Mouse (Mus musculus): ENCODE measurements at regions not wholly inside any gene's neighbourhood (a gene's known extent, or its start where the extent isn't known, plus 50 kb on each side); places are given as distances from the start of the nearest gene placed in this dataset.

GRCm38 (mm10) chr1:39106372-39106643, 87.2 kb upstream of the Npas2 start:
- H3K4me3 ChIP-seq (ENCODE audit: low read depth, low read length), result no peak overlapping the region
- no peak overlapping the region for H3K4me2 ChIP-seq (ENCODE audit: low read length)
- no peaks in the 10 kb centered on the region for H3K9me3 ChIP-seq (replicated peaks; ENCODE audit: control insufficient read depth, low read length)
- no peaks in the 10 kb centered on the region for H3K4me1 ChIP-seq (ENCODE audit: control insufficient read depth, insufficient read depth, low read length)
- no peaks in the 10 kb centered on the region for H3K36me3 ChIP-seq (ENCODE audit: control insufficient read depth, insufficient read depth, low read length)
- ATAC-seq, result no peak
- H3K27me3 ChIP-seq (replicated peaks; ENCODE audit: control insufficient read depth, insufficient read depth, low read length), result no peaks in the 10 kb centered on the region
- DNase-seq (ENCODE audit: low spot score), result no peak
- H3K27ac ChIP-seq (ENCODE audit: low read depth, low read length), result no peak overlapping the region
- WGBS, result 35% methylated on average over 4 of the region's 4 CpGs
- H3K9ac ChIP-seq (ENCODE audit: low read length), result no peak overlapping the region

DNA sequence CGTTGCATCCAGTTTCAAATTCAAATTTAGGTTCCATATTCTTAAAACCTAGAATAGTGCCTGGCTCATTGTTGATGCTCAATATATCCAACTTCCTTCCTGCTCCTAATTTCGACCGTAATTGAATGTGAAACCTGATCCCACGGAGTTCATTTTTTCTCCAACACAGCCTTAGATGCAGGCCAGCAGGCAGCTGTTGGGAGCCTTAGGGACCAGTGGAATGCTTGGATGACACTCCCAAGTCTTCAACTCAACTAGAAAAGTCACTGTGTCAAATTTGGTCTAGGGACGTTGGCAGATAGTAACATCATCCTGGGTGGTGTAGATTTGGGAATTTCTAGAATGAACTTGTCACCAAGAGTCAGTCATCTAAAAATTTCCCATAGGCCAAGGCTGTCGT, 86.9 kb upstream of the Npas2 start:
- Histone ChIP-seq H3K27me3 (replicated peaks; ENCODE audit: control insufficient read depth, insufficient read depth, low read length) (no peaks in the 10 kb centered on the region), H3K36me3 (ENCODE audit: control insufficient read depth, insufficient read depth, low read length) (no peaks in the 10 kb centered on the region), H3K4me1 (ENCODE audit: control insufficient read depth, insufficient read depth, low read length) (no peaks in the 10 kb centered on the region), H3K27ac (ENCODE audit: low read depth, low read length) (no peak overlapping the region), H3K4me3 (ENCODE audit: low read depth, low read length) (no peak overlapping the region), H3K9me3 (replicated peaks; ENCODE audit: control insufficient read depth, low read length) (no peaks in the 10 kb centered on the region), H3K4me2 (ENCODE audit: low read length) (no peak overlapping the region), H3K9ac (ENCODE audit: low read length) (no peak overlapping the region)
- no peak for DNase-seq (ENCODE audit: low spot score)
- ATAC-seq, result no peak
- WGBS, result 64% methylated on average over 6 of the region's 6 CpGs

DNA sequence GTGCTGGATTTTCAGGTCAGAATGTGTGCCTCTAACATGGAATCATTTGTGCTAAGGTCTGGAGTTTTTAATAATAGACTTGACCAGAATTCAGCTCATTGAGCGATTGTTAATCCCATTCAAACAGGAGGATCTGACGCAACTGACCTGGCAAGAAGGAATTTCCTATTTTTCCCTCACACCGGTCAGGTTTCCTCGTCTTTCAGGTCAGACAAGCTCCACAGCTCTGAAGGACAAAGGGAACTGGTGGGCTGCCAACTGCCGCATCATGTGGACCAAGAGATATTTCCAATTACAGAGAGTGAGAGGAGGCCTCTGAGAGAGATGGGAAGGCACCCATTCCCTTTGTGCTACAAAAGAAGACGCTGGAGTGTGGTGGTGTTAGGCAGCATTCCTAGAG, 77.2 kb upstream of the Npas2 start:
- ATAC-seq (no peak), DNase-seq (ENCODE audit: low spot score) (no peak)
- Histone ChIP-seq H3K9me3 (replicated peaks; ENCODE audit: control insufficient read depth, low read length) (no peaks in the 10 kb centered on the region), H3K27ac (ENCODE audit: low read depth, low read length) (no peak overlapping the region), H3K9ac (ENCODE audit: low read length) (no peak overlapping the region), H3K4me3 (ENCODE audit: low read depth, low read length) (no peak overlapping the region), H3K36me3 (ENCODE audit: control insufficient read depth, insufficient read depth, low read length) (no peaks in the 10 kb centered on the region), H3K4me1 (ENCODE audit: control insufficient read depth, insufficient read depth, low read length) (no peaks in the 10 kb centered on the region), H3K4me2 (ENCODE audit: low read length) (no peak overlapping the region), H3K27me3 (replicated peaks; ENCODE audit: control insufficient read depth, insufficient read depth, low read length) (no peaks in the 10 kb centered on the region)
- 72% methylated on average over 6 of the region's 6 CpGs for WGBS

DNA sequence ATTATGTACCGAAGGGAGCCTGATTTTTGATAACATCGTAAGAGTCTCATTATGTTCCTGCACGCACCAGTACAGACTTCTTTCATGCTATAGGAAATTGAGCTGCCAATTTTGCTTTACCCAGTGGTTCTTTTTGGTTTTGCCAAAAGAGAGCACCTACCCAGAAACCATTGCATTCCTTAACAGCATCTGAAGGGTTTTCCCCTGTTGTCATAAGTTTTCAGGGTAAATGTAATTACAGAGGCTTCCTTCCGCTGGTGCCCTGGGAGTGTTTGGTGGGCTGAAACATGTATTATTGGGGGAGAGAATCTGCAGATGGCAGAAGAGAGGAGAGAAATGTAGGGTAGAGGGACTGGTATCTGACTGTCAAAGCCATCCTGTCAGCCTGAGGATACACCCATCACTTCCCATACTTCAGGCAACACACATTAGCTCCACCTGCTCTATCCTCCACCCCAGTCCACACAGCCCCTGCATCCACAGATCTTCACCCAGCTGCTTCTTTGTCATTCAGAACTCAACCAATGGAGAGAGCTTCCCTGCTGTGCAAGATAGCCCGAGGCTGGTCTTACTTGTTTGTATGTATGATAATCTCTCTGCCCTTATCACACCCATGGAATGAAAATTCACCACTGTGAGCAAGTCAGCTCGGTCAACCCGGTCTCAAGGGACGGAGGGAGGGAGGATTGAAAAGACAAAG, 71.1 kb upstream of the Npas2 start:
- Histone ChIP-seq H3K27ac (ENCODE audit: low read depth, low read length) (no peak overlapping the region), H3K9me3 (replicated peaks; ENCODE audit: control insufficient read depth, low read length) (no peaks in the 10 kb centered on the region), H3K4me3 (ENCODE audit: low read depth, low read length) (no peak overlapping the region), H3K36me3 (ENCODE audit: control insufficient read depth, insufficient read depth, low read length) (no peaks in the 10 kb centered on the region), H3K4me1 (ENCODE audit: control insufficient read depth, insufficient read depth, low read length) (no peaks in the 10 kb centered on the region), H3K4me2 (ENCODE audit: low read length) (no peak overlapping the region), H3K9ac (ENCODE audit: low read length) (no peak overlapping the region), H3K27me3 (replicated peaks; ENCODE audit: control insufficient read depth, insufficient read depth, low read length) (no peaks in the 10 kb centered on the region)
- DNase-seq (ENCODE audit: low spot score) (no peak), ATAC-seq (no peak)
- 63% methylated on average over 8 of the region's 8 CpGs for whole genome bisulfite sequencing

DNA sequence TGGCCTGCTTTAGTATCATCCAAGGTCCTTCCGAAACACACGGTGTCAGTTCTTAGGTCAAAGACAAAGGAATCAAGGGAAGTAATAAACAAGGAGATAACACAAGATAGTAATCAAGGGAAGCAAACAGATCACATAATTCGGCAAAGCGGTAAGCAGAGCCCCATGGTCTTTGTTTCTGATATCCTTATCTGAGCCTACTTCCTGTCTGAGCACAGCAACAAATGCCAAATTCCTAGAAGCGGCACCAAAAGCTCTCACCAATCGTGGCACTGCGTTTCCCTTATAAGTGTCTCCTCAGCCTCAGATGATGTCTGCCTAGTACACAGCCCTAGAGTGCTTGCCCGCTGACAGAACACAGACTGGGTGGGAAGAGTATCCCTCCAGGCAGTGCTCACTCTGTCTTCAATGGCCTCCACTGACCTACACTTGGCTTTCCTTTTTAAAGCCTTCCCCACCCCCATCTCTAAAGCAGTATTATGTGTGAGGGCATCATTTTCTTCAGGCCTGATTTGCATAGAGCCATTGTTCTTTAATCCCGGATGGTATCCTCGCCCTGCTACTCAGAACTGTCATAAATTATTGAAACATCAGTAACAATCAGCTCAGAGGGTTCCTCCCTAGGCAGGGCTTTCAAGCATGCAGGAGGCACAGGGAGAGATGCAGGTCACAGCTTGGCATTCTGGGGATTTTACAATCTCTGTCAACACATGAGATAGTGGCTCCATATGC, 70.3 kb upstream of the Npas2 start:
- H3K4me2 ChIP-seq (ENCODE audit: low read length), result no peak overlapping the region
- H3K9ac ChIP-seq (ENCODE audit: low read length), result no peak overlapping the region
- no peaks in the 10 kb centered on the region for H3K4me1 ChIP-seq (ENCODE audit: control insufficient read depth, insufficient read depth, low read length)
- DNase-seq (ENCODE audit: low spot score), result no peak
- no peaks in the 10 kb centered on the region for H3K9me3 ChIP-seq (replicated peaks; ENCODE audit: control insufficient read depth, low read length)
- no peak overlapping the region for H3K27ac ChIP-seq (ENCODE audit: low read depth, low read length)
- H3K36me3 ChIP-seq (ENCODE audit: control insufficient read depth, insufficient read depth, low read length), result no peaks in the 10 kb centered on the region
- 89% methylated on average over 10 of the region's 10 CpGs for WGBS
- ATAC-seq, result no peak
- H3K4me3 ChIP-seq (ENCODE audit: low read depth, low read length), result no peak overlapping the region
- H3K27me3 ChIP-seq (replicated peaks; ENCODE audit: control insufficient read depth, insufficient read depth, low read length), result no peaks in the 10 kb centered on the region

DNA sequence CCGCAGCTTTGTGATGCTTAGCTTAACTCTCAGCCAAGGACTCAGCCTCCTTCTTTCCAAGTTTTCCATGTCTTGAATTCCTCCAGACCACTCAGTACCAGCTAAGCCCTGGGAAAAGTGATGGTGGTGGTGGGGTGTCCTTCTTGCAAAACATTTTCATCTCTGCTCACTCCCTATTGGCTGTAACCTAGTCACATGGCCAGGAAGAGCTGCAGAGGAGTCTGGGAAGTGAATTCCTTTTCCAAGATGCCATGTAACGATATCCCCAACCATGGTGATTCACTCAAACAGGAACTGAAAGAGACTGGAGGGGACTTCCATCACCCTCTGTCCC, 69.8 kb upstream of the Npas2 start:
- H3K4me2 ChIP-seq (ENCODE audit: low read length), result no peak overlapping the region
- ATAC-seq (no peak), DNase-seq (ENCODE audit: low spot score) (no peak)
- H3K27ac ChIP-seq (ENCODE audit: low read depth, low read length), result no peak overlapping the region
- H3K36me3 ChIP-seq (ENCODE audit: control insufficient read depth, insufficient read depth, low read length), result no peaks in the 10 kb centered on the region
- no peaks in the 10 kb centered on the region for H3K27me3 ChIP-seq (replicated peaks; ENCODE audit: control insufficient read depth, insufficient read depth, low read length)
- H3K9me3 ChIP-seq (replicated peaks; ENCODE audit: control insufficient read depth, low read length), result no peaks in the 10 kb centered on the region
- no peak overlapping the region for H3K9ac ChIP-seq (ENCODE audit: low read length)
- H3K4me1 ChIP-seq (ENCODE audit: control insufficient read depth, insufficient read depth, low read length), result no peaks in the 10 kb centered on the region
- WGBS, result 92% methylated on average over 2 of the region's 2 CpGs
- no peak overlapping the region for H3K4me3 ChIP-seq (ENCODE audit: low read depth, low read length)

DNA sequence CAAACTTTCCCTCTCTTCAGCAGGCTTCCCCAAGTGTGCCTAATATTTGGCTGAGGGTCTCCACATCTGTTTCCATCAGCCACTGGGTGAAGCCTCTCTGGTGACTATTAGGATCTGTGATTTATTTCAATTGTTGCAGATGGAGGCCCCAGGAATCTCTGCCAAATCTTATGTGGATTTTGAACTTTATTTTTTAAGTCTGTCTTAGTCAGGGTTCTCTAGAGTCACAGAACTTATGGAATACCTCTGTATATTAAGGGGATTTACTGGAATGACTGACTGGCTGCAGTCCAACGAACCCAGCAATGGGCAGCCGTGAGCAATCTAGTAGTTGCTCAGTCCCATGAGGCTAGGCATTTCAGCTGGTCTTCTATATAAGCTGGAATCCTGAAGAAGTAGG, 59.0 kb upstream of the Npas2 start:
- 86% methylated on average over 2 of the region's 2 CpGs for WGBS
- H3K4me3 ChIP-seq (ENCODE audit: low read depth, low read length), result no peak overlapping the region
- H3K27me3 ChIP-seq (replicated peaks; ENCODE audit: control insufficient read depth, insufficient read depth, low read length), result no peaks in the 10 kb centered on the region
- H3K27ac ChIP-seq (ENCODE audit: low read depth, low read length), result no peak overlapping the region
- no peaks in the 10 kb centered on the region for H3K36me3 ChIP-seq (ENCODE audit: control insufficient read depth, insufficient read depth, low read length)
- DNase-seq (ENCODE audit: low spot score), result no peak
- no peaks in the 10 kb centered on the region for H3K4me1 ChIP-seq (ENCODE audit: control insufficient read depth, insufficient read depth, low read length)
- H3K9ac ChIP-seq (ENCODE audit: low read length), result no peak overlapping the region
- H3K9me3 ChIP-seq (replicated peaks; ENCODE audit: control insufficient read depth, low read length), result no peaks in the 10 kb centered on the region
- no peak for ATAC-seq
- H3K4me2 ChIP-seq (ENCODE audit: low read length), result no peak overlapping the region

GRCm38 (mm10) chr1:39143054-39143453, 50.5 kb upstream of the Npas2 start:
- DNase-seq (ENCODE audit: low spot score), result no peak

DNA sequence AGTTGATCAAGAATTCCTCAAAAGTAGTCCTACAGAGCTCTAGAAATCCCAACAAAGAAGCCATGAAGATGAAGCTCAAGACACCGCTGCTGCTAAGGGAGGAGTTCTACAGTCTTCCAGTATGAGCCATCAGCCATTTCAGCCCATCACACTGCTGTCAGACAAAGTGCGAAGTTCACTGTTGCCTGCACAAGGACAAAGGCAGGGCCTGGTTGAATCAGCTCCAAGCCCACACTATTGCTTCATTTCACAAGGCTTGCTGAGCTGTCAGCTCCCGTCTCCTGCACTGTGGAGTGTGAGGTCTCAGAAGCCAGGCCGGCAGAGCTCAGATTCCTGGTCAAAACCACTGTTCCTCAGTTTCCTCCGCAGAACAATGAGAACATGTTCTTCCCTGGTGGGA, 49.9 kb upstream of the Npas2 start:
- ATAC-seq, result no peak
- Histone ChIP-seq H3K27me3 (replicated peaks; ENCODE audit: control insufficient read depth, insufficient read depth, low read length) (no peaks in the 10 kb centered on the region), H3K9ac (ENCODE audit: low read length) (no peak overlapping the region), H3K4me3 (ENCODE audit: low read depth, low read length) (no peak overlapping the region), H3K36me3 (ENCODE audit: control insufficient read depth, insufficient read depth, low read length) (no peaks in the 10 kb centered on the region), H3K4me2 (ENCODE audit: low read length) (no peak overlapping the region), H3K9me3 (replicated peaks; ENCODE audit: control insufficient read depth, low read length) (no peaks in the 10 kb centered on the region), H3K27ac (ENCODE audit: low read depth, low read length) (no peak overlapping the region), H3K4me1 (ENCODE audit: control insufficient read depth, insufficient read depth, low read length) (no peaks in the 10 kb centered on the region)
- WGBS, result 75% methylated on average over 5 of the region's 5 CpGs
- DNase-seq (ENCODE audit: low spot score), result no peak

More at GRCm38 (mm10) chr1:39143054-39143453, 50.5 kb upstream of the Npas2 start:
- H3K9ac ChIP-seq (ENCODE audit: low read length), result no peak overlapping the region
- no peak overlapping the region for H3K4me3 ChIP-seq (ENCODE audit: low read depth, low read length)
- ATAC-seq, result no peak
- no peaks in the 10 kb centered on the region for H3K4me1 ChIP-seq (ENCODE audit: control insufficient read depth, insufficient read depth, low read length)
- WGBS, result 77% methylated on average over 2 of the region's 2 CpGs
- no peak overlapping the region for H3K4me2 ChIP-seq (ENCODE audit: low read length)
- H3K36me3 ChIP-seq (ENCODE audit: control insufficient read depth, insufficient read depth, low read length), result no peaks in the 10 kb centered on the region
- no peak overlapping the region for H3K27ac ChIP-seq (ENCODE audit: low read depth, low read length)
- no peaks in the 10 kb centered on the region for H3K9me3 ChIP-seq (replicated peaks; ENCODE audit: control insufficient read depth, low read length)
- no peaks in the 10 kb centered on the region for H3K27me3 ChIP-seq (replicated peaks; ENCODE audit: control insufficient read depth, insufficient read depth, low read length)
